Mouse (Mus musculus) kidney, postnatal 4 days (tissue): ENCODE measurements around the gene Acrbp.
A peak's percentile ranks its signal among the peaks of the same experiment; 100 is the strongest.

Experiments used
- DNase-seq, 2 experiments: peaks; one replicate each; pipeline ENCODE4 v3.0.0; 2021; ENCODE audit warnings: mixed read lengths in 2 of 2

Acrbp gene

GRCm38 (mm10) chr6:125071896-125072279 is 22.4 kb downstream of the Acrbp start:
- peak; percentile 48 to 67 for DNase-seq

GRCm38 (mm10) chr6:125073825-125074224 is 24.3 kb downstream of the Acrbp start:
- no peak for DNase-seq

- no peak for DNase-seq
Observed at GRCm38 (mm10) chr6:125081394-125081793, 31.9 kb downstream of the Acrbp start.

- DNase-seq: peak; percentile 97 to 98
Observed at GRCm38 (mm10) chr6:125081797-125082560, 32.5 kb downstream of the Acrbp start.

- DNase-seq: no peak
Observed at GRCm38 (mm10) chr6:125082801-125083386, 33.4 kb downstream of the Acrbp start.

- peak; percentile 65 to 76 for DNase-seq
Observed at GRCm38 (mm10) chr6:125084424-125084823, 34.9 kb downstream of the Acrbp start.

GRCm38 (mm10) chr6:125087937-125088336 is 38.4 kb downstream of the Acrbp start:
- no peak for DNase-seq

GRCm38 (mm10) chr6:125088561-125089321 is 39.3 kb downstream of the Acrbp start:
- DNase-seq: peak; percentile 89 to 93

GRCm38 (mm10) chr6:125089521-125090321 is 40.2 kb downstream of the Acrbp start:
- peak; percentile 89 to 93 for DNase-seq

GRCm38 (mm10) chr6:125090341-125091085 is 41.0 kb downstream of the Acrbp start:
- no peak for DNase-seq

GRCm38 (mm10) chr6:125092372-125092771 is 42.9 kb downstream of the Acrbp start:
- no peak for DNase-seq

GRCm38 (mm10) chr6:125094843-125095242 is 45.4 kb downstream of the Acrbp start:
- DNase-seq: no peak

- peak; percentile 98 to 99 for DNase-seq
Observed at GRCm38 (mm10) chr6:125095391-125096278, 46.1 kb downstream of the Acrbp start, which contains the start of gene Chd4. Gene Chd4 (plus strand): TSS chr6:125095981.

- no peak for DNase-seq
Observed at GRCm38 (mm10) chr6:125096279-125096596, 46.7 kb downstream of the Acrbp start.

GRCm38 (mm10) chr6:125096597-125097345 is 47.3 kb downstream of the Acrbp start:
- DNase-seq: peak; percentile 80 to 90

- peak; percentile 48 to 65 for DNase-seq
Observed at GRCm38 (mm10) chr6:125097346-125097689, 47.8 kb downstream of the Acrbp start.

GRCm38 (mm10) chr6:125097951-125098350 is 48.5 kb downstream of the Acrbp start:
- no peak for DNase-seq

- no peak for DNase-seq
Observed at GRCm38 (mm10) chr6:125098513-125098912, 49.0 kb downstream of the Acrbp start.

- DNase-seq: peak; percentile 56 to 70
Observed at GRCm38 (mm10) chr6:125099421-125099971, 50.0 kb downstream of the Acrbp start.

- no peak for DNase-seq
Observed at GRCm38 (mm10) chr6:125101444-125101843, 52.0 kb downstream of the Acrbp start.
